Mouse (Mus musculus): ENCODE measurements around the gene Ryr2. TPM values are rescaled to one million over a fixed set of nuclear protein-coding genes. Genes with fewer than 3 reads are reported as not detected.

Ryr2 gene
- total and polyA plus RNA-seq, 3 experiments = 0.60 TPM; not detected in 2

GRCm38 (mm10) chr13:11772173-11772572 lies 334.6 kb downstream of the Ryr2 start:
- H3K4me1 ChIP-seq (ENCODE audit: insufficient read depth, low read depth, low read length) = no peaks in the 10 kb centered on the region
- H3K27me3 ChIP-seq (ENCODE audit: insufficient read depth, low read length) = peaks cover 3% of the 10 kb centered on the region; the same call in 1 of the 2 replicates
- H3K4me3 ChIP-seq (ENCODE audit: low read depth, low read length) = no peak overlapping the region
- H3K9me3 ChIP-seq (replicated peaks) = no peaks in the 10 kb centered on the region
- ATAC-seq (ENCODE audit: extremely low read depth, insufficient number of reproducible peaks, low FRiP score, poor library complexity, severe bottlenecking) (no peak), DNase-seq (ENCODE audit: low spot score) (no peak)
- no peaks in the 10 kb centered on the region for H3K36me3 ChIP-seq (replicated peaks)
- TF ChIP-seq CTCF (IDR thresholded peaks at IDR 0.05; ENCODE audit: low read depth, low read length) (no peak), GATA2 (IDR thresholded peaks at IDR 0.05; ENCODE audit: borderline replicate concordance, low read depth, low read length) (no peak), TAL1 (conservative IDR thresholded peaks at IDR 0.05; ENCODE audit: low read depth, low read length) (no peak), POLR2AphosphoS5 (IDR thresholded peaks at IDR 0.05; ENCODE audit: insufficient replicate concordance, low read depth, low read length) (no peak), GATA1 (IDR thresholded peaks at IDR 0.05; ENCODE audit: borderline replicate concordance, low read length) (no peak)

GRCm38 (mm10) chr13:11766899-11767298 lies 339.8 kb downstream of the Ryr2 start:
- ATAC-seq (ENCODE audit: extremely low read depth, insufficient number of reproducible peaks, low FRiP score, poor library complexity, severe bottlenecking) = no peak

GRCm38 (mm10) chr13:11763925-11764324 lies 342.8 kb downstream of the Ryr2 start:
- Histone ChIP-seq H3K27me3 (ENCODE audit: insufficient read depth, low read length) (peaks cover 12% of the 10 kb centered on the region), H3K4me3 (ENCODE audit: low read depth, low read length) (no peak overlapping the region), H3K36me3 (replicated peaks) (no peaks in the 10 kb centered on the region), H3K9me3 (replicated peaks) (0 out of 2 replicates have a peak, but pooled peaks cover 3% of the 10 kb centered on the region), H3K4me1 (ENCODE audit: insufficient read depth, low read depth, low read length) (no peaks in the 10 kb centered on the region)
- ATAC-seq (ENCODE audit: extremely low read depth, insufficient number of reproducible peaks, low FRiP score, poor library complexity, severe bottlenecking) = no peak
- no peak for DNase-seq (ENCODE audit: low spot score)
- TF ChIP-seq GATA1 (IDR thresholded peaks at IDR 0.05; ENCODE audit: borderline replicate concordance, low read length) (no peak), GATA2 (IDR thresholded peaks at IDR 0.05; ENCODE audit: borderline replicate concordance, low read depth, low read length) (no peak), POLR2AphosphoS5 (IDR thresholded peaks at IDR 0.05; ENCODE audit: insufficient replicate concordance, low read depth, low read length) (no peak), CTCF (IDR thresholded peaks at IDR 0.05; ENCODE audit: low read depth, low read length) (no peak), TAL1 (conservative IDR thresholded peaks at IDR 0.05; ENCODE audit: low read depth, low read length) (no peak)

More at GRCm38 (mm10) chr13:11766899-11767298, 339.8 kb downstream of the Ryr2 start:
- Histone ChIP-seq H3K9me3 (replicated peaks) (0 out of 2 replicates have a peak, but pooled peaks cover 3% of the 10 kb centered on the region), H3K4me1 (ENCODE audit: insufficient read depth, low read depth, low read length) (no peaks in the 10 kb centered on the region), H3K36me3 (replicated peaks) (no peaks in the 10 kb centered on the region), H3K27me3 (ENCODE audit: insufficient read depth, low read length) (peaks cover 6% of the 10 kb centered on the region; the same call in 1 of the 2 replicates), H3K4me3 (ENCODE audit: low read depth, low read length) (no peak overlapping the region)
- DNase-seq (ENCODE audit: low spot score) = no peak
- TF ChIP-seq CTCF (IDR thresholded peaks at IDR 0.05; ENCODE audit: low read depth, low read length) (no peak), TAL1 (conservative IDR thresholded peaks at IDR 0.05; ENCODE audit: low read depth, low read length) (no peak), GATA1 (IDR thresholded peaks at IDR 0.05; ENCODE audit: borderline replicate concordance, low read length) (no peak), POLR2AphosphoS5 (IDR thresholded peaks at IDR 0.05; ENCODE audit: insufficient replicate concordance, low read depth, low read length) (no peak), GATA2 (IDR thresholded peaks at IDR 0.05; ENCODE audit: borderline replicate concordance, low read depth, low read length) (no peak)

- Histone ChIP-seq H3K4me1 (ENCODE audit: insufficient read depth, low read depth, low read length) (no peaks in the 10 kb centered on the region), H3K9me3 (replicated peaks) (0 out of 2 replicates have a peak, but pooled peaks cover 3% of the 10 kb centered on the region), H3K27me3 (ENCODE audit: insufficient read depth, low read length) (peaks cover 12% of the 10 kb centered on the region), H3K36me3 (replicated peaks) (no peaks in the 10 kb centered on the region), H3K4me3 (ENCODE audit: low read depth, low read length) (no peak overlapping the region)
- ATAC-seq (ENCODE audit: extremely low read depth, insufficient number of reproducible peaks, low FRiP score, poor library complexity, severe bottlenecking) (no peak), DNase-seq (ENCODE audit: low spot score) (peak; percentile 2)
- TF ChIP-seq TAL1 (conservative IDR thresholded peaks at IDR 0.05; ENCODE audit: low read depth, low read length) (no peak), CTCF (IDR thresholded peaks at IDR 0.05; ENCODE audit: low read depth, low read length) (no peak), GATA2 (IDR thresholded peaks at IDR 0.05; ENCODE audit: borderline replicate concordance, low read depth, low read length) (no peak), GATA1 (IDR thresholded peaks at IDR 0.05; ENCODE audit: borderline replicate concordance, low read length) (no peak)
Measured at GRCm38 (mm10) chr13:11763104-11763503, 343.6 kb downstream of the Ryr2 start.

GRCm38 (mm10) chr13:11757894-11758293 lies 348.9 kb downstream of the Ryr2 start:
- Histone ChIP-seq H3K27me3 (ENCODE audit: insufficient read depth, low read length) (peaks cover 9% of the 10 kb centered on the region), H3K9me3 (replicated peaks) (no peaks in the 10 kb centered on the region), H3K4me1 (ENCODE audit: insufficient read depth, low read depth, low read length) (no peaks in the 10 kb centered on the region), H3K36me3 (replicated peaks) (no peaks in the 10 kb centered on the region), H3K4me3 (ENCODE audit: low read depth, low read length) (no peak overlapping the region)
- TF ChIP-seq GATA2 (IDR thresholded peaks at IDR 0.05; ENCODE audit: borderline replicate concordance, low read depth, low read length) (no peak), POLR2AphosphoS5 (IDR thresholded peaks at IDR 0.05; ENCODE audit: insufficient replicate concordance, low read depth, low read length) (no peak), TAL1 (conservative IDR thresholded peaks at IDR 0.05; ENCODE audit: low read depth, low read length) (no peak), CTCF (IDR thresholded peaks at IDR 0.05; ENCODE audit: low read depth, low read length) (no peak), GATA1 (IDR thresholded peaks at IDR 0.05; ENCODE audit: borderline replicate concordance, low read length) (no peak)
- DNase-seq (ENCODE audit: low spot score) (no peak), ATAC-seq (ENCODE audit: extremely low read depth, insufficient number of reproducible peaks, low FRiP score, poor library complexity, severe bottlenecking) (no peak)

GRCm38 (mm10) chr13:11745479-11745878 lies 361.3 kb downstream of the Ryr2 start:
- no peak for DNase-seq (ENCODE audit: low spot score)
- TF ChIP-seq GATA2 (IDR thresholded peaks at IDR 0.05; ENCODE audit: borderline replicate concordance, low read depth, low read length) (no peak), POLR2AphosphoS5 (IDR thresholded peaks at IDR 0.05; ENCODE audit: insufficient replicate concordance, low read depth, low read length) (no peak), GATA1 (IDR thresholded peaks at IDR 0.05; ENCODE audit: borderline replicate concordance, low read length) (no peak), TAL1 (conservative IDR thresholded peaks at IDR 0.05; ENCODE audit: low read depth, low read length) (no peak), CTCF (IDR thresholded peaks at IDR 0.05; ENCODE audit: low read depth, low read length) (no peak)
- H3K36me3 ChIP-seq (replicated peaks) = no peaks in the 10 kb centered on the region
- H3K4me3 ChIP-seq (ENCODE audit: low read depth, low read length) = no peak overlapping the region
- no peaks in the 10 kb centered on the region for H3K9me3 ChIP-seq (replicated peaks)
- ATAC-seq (ENCODE audit: extremely low read depth, insufficient number of reproducible peaks, low FRiP score, poor library complexity, severe bottlenecking) = no peak
- H3K4me1 ChIP-seq (ENCODE audit: insufficient read depth, low read depth, low read length) = no peaks in the 10 kb centered on the region
- peaks cover 5% of the 10 kb centered on the region; the same call in 1 of the 2 replicates for H3K27me3 ChIP-seq (ENCODE audit: insufficient read depth, low read length)

Measured in G1E (cell line).